Mouse (Mus musculus) G1E (cell line): ENCODE data around the gene Asxl2.

ENCODE experiments used
- CTCF ChIP-seq: IDR thresholded peaks from 2 replicates; pipeline ENCODE4 v1.5.1; 2012; ENCODE audit warnings: low read depth, low read length, inconsistent platforms, mixed read lengths
- GATA1 ChIP-seq: IDR thresholded peaks from 2 replicates; pipeline ENCODE4 v1.6.1; 2012; ENCODE audit warnings: borderline replicate concordance, low read length, inconsistent platforms, mixed read lengths
- POLR2AphosphoS5 ChIP-seq: IDR thresholded peaks from 2 replicates; pipeline ENCODE4 v1.6.1; 2012; ENCODE audit warnings: low read depth, low read length, inconsistent platforms; ENCODE audit not compliant: insufficient replicate concordance
- TAL1 ChIP-seq: conservative IDR thresholded peaks from 2 replicates; pipeline ENCODE4 v1.6.1; 2012; ENCODE audit warnings: low read depth, low read length, inconsistent platforms, mixed read lengths

GRCm38 (mm10) chr12:3391276-3391675, 35.4 kb upstream of the Asxl2 start:
- TF ChIP-seq CTCF (no peak), GATA1 (no peak), POLR2AphosphoS5 (no peak), TAL1 (no peak)
